Mouse (Mus musculus) liver, postnatal 0 days (tissue): ENCODE data around the gene Iqck. TPM values are rescaled to one million over a fixed set of nuclear protein-coding genes. Genes with fewer than 3 reads are reported as not detected.

Experiments used
- ATAC-seq: fragments of 200-750 bp; cut with Nextera tagmentation; 2 replicates; pipeline ENCODE4 v1.8.0; 2017; ENCODE audit warnings: mild to moderate bottlenecking, moderate library complexity
- DNase-seq: peaks from one replicate; pipeline ENCODE4 v3.0.0-alpha.2; 2016
- H3K27ac ChIP-seq: fragments of 300-500 bp; sonication (generic); 2 replicates; pipeline ENCODE4 v1.5.1; 2014; ENCODE audit warnings: antibody characterized with exemption, moderate library complexity, mild to moderate bottlenecking, low read depth
- H3K27me3 ChIP-seq: fragments of 300-500 bp; sonication (generic); 2 replicates; pipeline ENCODE4 v1.6.1; 2014; ENCODE audit warnings: low read length, control low read depth, mixed read lengths; ENCODE audit not compliant: insufficient read depth
- H3K36me3 ChIP-seq: fragments of 300-500 bp; sonication (generic); replicated peaks from 2 replicates; pipeline ENCODE4 v1.6.1; 2014; ENCODE audit warnings: mild to moderate bottlenecking, control low read depth, low read length, moderate library complexity, mixed read lengths; ENCODE audit not compliant: insufficient read depth
- H3K4me1 ChIP-seq: fragments of 300-500 bp; sonication (generic); 2 replicates; pipeline ENCODE4 v1.6.1; 2014; ENCODE audit warnings: antibody characterized with exemption, mild to moderate bottlenecking, control low read depth; ENCODE audit not compliant: insufficient read depth
- H3K4me2 ChIP-seq: fragments of 300-500 bp; sonication (generic); 2 replicates; pipeline ENCODE4 v1.6.1; 2014; ENCODE audit warnings: low read depth, mild to moderate bottlenecking, low read length, moderate library complexity, mixed read lengths
- H3K4me3 ChIP-seq: fragments of 300-500 bp; sonication (generic); 2 replicates; pipeline ENCODE4 v1.5.1; 2014; ENCODE audit warnings: low read depth, low read length
- H3K9ac ChIP-seq: fragments of 300-500 bp; sonication (generic); replicated peaks from 2 replicates; pipeline ENCODE4 v1.6.1; 2014; ENCODE audit warnings: mild to moderate bottlenecking, moderate library complexity
- H3K9me3 ChIP-seq: fragments of 300-500 bp; sonication (generic); 2 replicates; pipeline ENCODE4 v1.6.1; 2016; ENCODE audit warnings: mild to moderate bottlenecking, control low read depth, low read length, mixed read lengths
- CTCF ChIP-seq: sonication (generic); IDR thresholded peaks from 2 replicates; pipeline ENCODE4 v1.5.1; 2016; ENCODE audit warnings: antibody characterized with exemption, low read depth
- EP300 ChIP-seq: IDR thresholded peaks from 2 replicates; pipeline ENCODE4 v1.6.1; 2016; ENCODE audit warnings: antibody characterized with exemption, low read depth, mild to moderate bottlenecking
- WGBS: fragments of 180-500 bp; shearing (Covaris S2); extraction: QIAGEN DNeasy Blood & Tissue Kit; methylation state at CpG from one replicate; pipeline ENCODE4 v1.1.7; 2014; ENCODE audit not compliant: insufficient replicate concordance; 5-methylcytosine and 5-hydroxymethylcytosine counted together
- polyA plus RNA-seq: library from polyadenylated mRNA; unstranded; fragments of >200 nt; fragmentation: Nextera tagmentation; extraction: Ambion mirVana; gene quantifications from 2 replicates; pipeline ENCODE4 v1.2.1, GENCODE M21; 2015

The Iqck gene
- polyA plus RNA-seq, 1 experiment from 2014 or later: 0.39 TPM

GRCm38 (mm10) chr7:118948677-118949282 is 93.2 kb downstream of the Iqck start:
- H3K4me1 ChIP-seq: no peaks in the 10 kb centered on the region; the same call in 1 of the 2 replicates
- no peak for TF ChIP-seq CTCF
- TF ChIP-seq EP300: no peak
- H3K36me3 ChIP-seq: no peaks in the 10 kb centered on the region
- H3K4me3 ChIP-seq: no peak overlapping the region
- H3K27ac ChIP-seq: no peak overlapping the region
- DNase-seq: no peak
- no peak overlapping the region for H3K4me2 ChIP-seq
- 63% methylated on average over 2 of the region's 2 CpGs for WGBS
- no peaks in the 10 kb centered on the region for H3K27me3 ChIP-seq
- H3K9ac ChIP-seq: no peak overlapping the region
- no peaks in the 10 kb centered on the region for H3K9me3 ChIP-seq
- ATAC-seq: no peak

GRCm38 (mm10) chr7:118949749-118950148 is 94.2 kb downstream of the Iqck start:
- 75% methylated on average over 7 of the region's 7 CpGs for WGBS

GRCm38 (mm10) chr7:118953626-118954282 is 98.2 kb downstream of the Iqck start:
- 55% methylated on average over 11 of the region's 11 CpGs for WGBS
- Histone ChIP-seq H3K27ac (no peak overlapping the region), H3K9me3 (no peaks in the 10 kb centered on the region), H3K27me3 (no peaks in the 10 kb centered on the region), H3K36me3 (no peaks in the 10 kb centered on the region), H3K9ac (no peak overlapping the region), H3K4me2 (no peak overlapping the region), H3K4me3 (no peak overlapping the region), H3K4me1 (no peaks in the 10 kb centered on the region; the same call in 1 of the 2 replicates)
- no peak for TF ChIP-seq EP300
- no peak for TF ChIP-seq CTCF
- ATAC-seq (no peak), DNase-seq (no peak)

More at GRCm38 (mm10) chr7:118949749-118950148, 94.2 kb downstream of the Iqck start:
- Histone ChIP-seq H3K9me3 (no peaks in the 10 kb centered on the region), H3K27me3 (no peaks in the 10 kb centered on the region), H3K36me3 (no peaks in the 10 kb centered on the region), H3K4me1 (no peaks in the 10 kb centered on the region; the same call in 1 of the 2 replicates), H3K27ac (no peak overlapping the region), H3K4me2 (no peak overlapping the region), H3K4me3 (no peak overlapping the region), H3K9ac (no peak overlapping the region)
- no peak for DNase-seq
- TF ChIP-seq CTCF: no peak
- no peak for TF ChIP-seq EP300
- ATAC-seq: no peak

- Histone ChIP-seq H3K27me3 (no peaks in the 10 kb centered on the region), H3K4me2 (no peak overlapping the region), H3K36me3 (no peaks in the 10 kb centered on the region), H3K4me3 (no peak overlapping the region), H3K27ac (no peak overlapping the region), H3K9ac (no peak overlapping the region), H3K9me3 (no peaks in the 10 kb centered on the region), H3K4me1 (no peaks in the 10 kb centered on the region; the same call in 1 of the 2 replicates)
- 83% methylated on average over 1 of the region's 1 CpGs for WGBS
- no peak for TF ChIP-seq CTCF
- no peak for TF ChIP-seq EP300
- DNase-seq: no peak
- ATAC-seq: no peak
Observed at GRCm38 (mm10) chr7:118954968-118955367, 99.4 kb downstream of the Iqck start.

GRCm38 (mm10) chr7:118956616-118957246 is 101.2 kb downstream of the Iqck start:
- Histone ChIP-seq H3K4me1 (no peaks in the 10 kb centered on the region; the same call in 1 of the 2 replicates), H3K36me3 (no peaks in the 10 kb centered on the region), H3K4me2 (no peak overlapping the region), H3K27ac (no peak overlapping the region), H3K9me3 (no peaks in the 10 kb centered on the region), H3K27me3 (no peaks in the 10 kb centered on the region), H3K9ac (no peak overlapping the region), H3K4me3 (no peak overlapping the region)
- no peak for TF ChIP-seq CTCF
- TF ChIP-seq EP300: no peak
- no peak for ATAC-seq
- DNase-seq: no peak
- 68% methylated on average over 4 of the region's 4 CpGs for WGBS

- no peak overlapping the region for H3K9ac ChIP-seq
- no peak overlapping the region for H3K4me3 ChIP-seq
- no peak overlapping the region for H3K4me2 ChIP-seq
- H3K4me1 ChIP-seq: no peaks in the 10 kb centered on the region
- no peaks in the 10 kb centered on the region for H3K36me3 ChIP-seq
- DNase-seq: no peak
- TF ChIP-seq EP300 (no peak), CTCF (no peak)
- H3K9me3 ChIP-seq: no peaks in the 10 kb centered on the region
- no peaks in the 10 kb centered on the region for H3K27me3 ChIP-seq
- WGBS: 59% methylated on average over 7 of the region's 7 CpGs
- ATAC-seq: no peak
- H3K27ac ChIP-seq: no peak overlapping the region
Observed at GRCm38 (mm10) chr7:118959209-118959608, 103.7 kb downstream of the Iqck start.
